Mouse (Mus musculus): Measurements from ENCODE around the gene Sox6. TPM values are rescaled to one million over a fixed set of nuclear protein-coding genes. Genes with fewer than 3 reads are reported as not detected.

Gene Sox6
- polyA plus RNA-seq, 1 experiment from 2014 or later = 79.3 TPM

DNA sequence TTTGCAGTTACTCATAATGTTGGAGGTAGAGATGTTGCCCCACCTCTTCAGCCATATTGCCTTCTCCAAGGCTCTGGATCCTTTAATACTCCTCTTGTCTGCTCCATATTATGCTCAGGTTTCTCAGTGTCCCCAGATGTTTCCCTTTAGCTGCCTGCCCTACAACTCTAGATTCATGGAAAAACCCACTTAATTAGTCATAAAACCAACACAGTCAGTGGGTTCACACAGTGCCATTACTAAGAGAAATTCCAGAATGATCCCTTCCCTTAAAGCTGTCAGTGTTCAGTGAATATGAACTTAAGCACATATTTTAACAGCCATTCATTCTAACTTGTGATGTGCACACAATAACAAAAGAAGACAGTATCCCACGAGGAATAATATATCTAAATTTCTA lies 101.7 kb downstream of the Sox6 start:
- H3K36me3 ChIP-seq (ENCODE audit: control insufficient read depth, insufficient read depth, low read length) = no peaks in the 10 kb centered on the region
- no peak overlapping the region for H3K4me2 ChIP-seq (ENCODE audit: low read depth)
- DNase-seq (ENCODE audit: low spot score) = no peak
- no peak overlapping the region for H3K4me3 ChIP-seq (ENCODE audit: low read depth, low read length)
- no peaks in the 10 kb centered on the region for H3K9me3 ChIP-seq (ENCODE audit: control insufficient read depth, low read length)
- no peak for ATAC-seq (ENCODE audit: insufficient read depth, low FRiP score, low TSS enrichment)
- H3K27ac ChIP-seq (ENCODE audit: low read depth, low read length) = no peak overlapping the region
- WGBS = 82% methylated on average over 1 of the region's 1 CpGs
- no peak overlapping the region for H3K9ac ChIP-seq (ENCODE audit: low read length)
- no peaks in the 10 kb centered on the region for H3K27me3 ChIP-seq (ENCODE audit: control insufficient read depth, insufficient read depth, low read length)
- H3K4me1 ChIP-seq (ENCODE audit: control insufficient read depth, insufficient read depth, low read length) = no peaks in the 10 kb centered on the region; the same call in 1 of the 2 replicates

DNA sequence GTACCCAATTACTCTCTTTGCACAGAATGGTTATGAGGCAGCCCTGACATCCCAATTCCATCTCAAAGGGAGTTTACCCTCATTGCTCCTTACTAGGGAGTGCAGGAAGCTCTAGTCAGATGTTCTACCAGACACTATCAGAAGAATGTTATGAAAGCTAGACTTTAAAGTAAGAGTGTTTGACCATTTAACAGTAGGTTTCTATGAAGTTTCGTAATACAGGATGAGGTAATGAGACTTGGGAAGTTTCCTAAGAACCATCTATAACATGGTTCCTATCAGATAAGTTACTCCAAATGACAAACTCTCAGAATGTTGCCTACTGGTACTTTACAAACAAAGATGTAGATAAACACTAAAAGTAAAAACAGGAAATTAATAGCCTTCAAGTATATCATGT lies 123.3 kb downstream of the Sox6 start:
- WGBS = 92% methylated on average over 1 of the region's 1 CpGs
- H3K4me1 ChIP-seq (ENCODE audit: control insufficient read depth, insufficient read depth, low read length) = peaks cover under 1% of the 10 kb centered on the region
- H3K9me3 ChIP-seq (ENCODE audit: control insufficient read depth, low read length) = no peaks in the 10 kb centered on the region
- H3K27ac ChIP-seq (ENCODE audit: low read depth, low read length) = no peak overlapping the region
- no peak for ATAC-seq (ENCODE audit: insufficient read depth, low FRiP score, low TSS enrichment)
- no peak overlapping the region for H3K4me2 ChIP-seq (ENCODE audit: low read depth)
- H3K27me3 ChIP-seq (ENCODE audit: control insufficient read depth, insufficient read depth, low read length) = no peaks in the 10 kb centered on the region
- DNase-seq (ENCODE audit: low spot score) = no peak
- H3K9ac ChIP-seq (ENCODE audit: low read length) = no peak overlapping the region
- H3K36me3 ChIP-seq (ENCODE audit: control insufficient read depth, insufficient read depth, low read length) = no peaks in the 10 kb centered on the region
- H3K4me3 ChIP-seq (ENCODE audit: low read depth, low read length) = no peak overlapping the region

DNA sequence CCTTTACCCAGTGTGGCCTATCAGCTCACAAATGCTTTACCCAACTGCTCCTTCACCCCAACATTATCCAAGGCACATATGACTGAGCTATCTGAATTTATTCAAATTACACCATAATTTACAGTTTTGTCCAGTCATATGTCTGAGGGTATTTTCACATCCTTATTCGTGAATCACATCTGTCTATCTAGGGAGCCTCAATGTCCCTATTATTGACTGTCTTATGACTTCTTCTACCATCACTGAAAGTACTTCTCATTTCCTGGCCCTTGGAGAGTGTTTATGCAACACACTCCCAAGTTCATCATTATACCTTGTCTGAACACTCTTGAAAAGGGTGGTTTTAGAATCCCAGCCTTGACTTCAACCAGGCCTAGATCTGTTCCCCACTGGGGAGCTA lies 128.3 kb downstream of the Sox6 start:
- H3K4me2 ChIP-seq (ENCODE audit: low read depth) = no peak overlapping the region
- no peak overlapping the region for H3K27ac ChIP-seq (ENCODE audit: low read depth, low read length)
- no peaks in the 10 kb centered on the region for H3K36me3 ChIP-seq (ENCODE audit: control insufficient read depth, insufficient read depth, low read length)
- H3K27me3 ChIP-seq (ENCODE audit: control insufficient read depth, insufficient read depth, low read length) = no peaks in the 10 kb centered on the region
- H3K9me3 ChIP-seq (ENCODE audit: control insufficient read depth, low read length) = no peaks in the 10 kb centered on the region
- H3K4me3 ChIP-seq (ENCODE audit: low read depth, low read length) = no peak overlapping the region
- H3K4me1 ChIP-seq (ENCODE audit: control insufficient read depth, insufficient read depth, low read length) = no peaks in the 10 kb centered on the region
- no peak for DNase-seq (ENCODE audit: low spot score)
- H3K9ac ChIP-seq (ENCODE audit: low read length) = no peak overlapping the region
- no peak for ATAC-seq (ENCODE audit: insufficient read depth, low FRiP score, low TSS enrichment)
- WGBS = 88% methylated on average over 1 of the region's 1 CpGs

DNA sequence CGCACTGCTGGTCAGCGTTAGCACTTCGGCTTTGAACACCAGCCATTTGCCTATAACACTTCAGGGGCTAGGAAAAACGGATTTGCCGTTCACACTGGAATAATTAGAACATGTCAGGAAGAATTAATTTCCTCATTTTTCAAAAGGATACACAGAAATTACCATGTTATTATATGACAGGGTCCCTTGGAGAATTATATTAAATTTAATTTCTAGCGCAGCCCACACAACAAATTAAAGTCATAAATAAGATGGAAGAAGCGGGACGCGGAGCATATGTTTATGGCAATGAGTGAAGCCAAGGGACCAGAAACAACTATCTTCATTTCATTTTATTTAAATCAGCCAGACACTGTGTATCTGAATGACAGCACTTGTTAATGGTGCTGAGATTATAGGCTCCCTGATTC lies 133.8 kb downstream of the Sox6 start:
- no peak for ATAC-seq (ENCODE audit: insufficient read depth, low FRiP score, low TSS enrichment)
- no peak for DNase-seq (ENCODE audit: low spot score)

DNA sequence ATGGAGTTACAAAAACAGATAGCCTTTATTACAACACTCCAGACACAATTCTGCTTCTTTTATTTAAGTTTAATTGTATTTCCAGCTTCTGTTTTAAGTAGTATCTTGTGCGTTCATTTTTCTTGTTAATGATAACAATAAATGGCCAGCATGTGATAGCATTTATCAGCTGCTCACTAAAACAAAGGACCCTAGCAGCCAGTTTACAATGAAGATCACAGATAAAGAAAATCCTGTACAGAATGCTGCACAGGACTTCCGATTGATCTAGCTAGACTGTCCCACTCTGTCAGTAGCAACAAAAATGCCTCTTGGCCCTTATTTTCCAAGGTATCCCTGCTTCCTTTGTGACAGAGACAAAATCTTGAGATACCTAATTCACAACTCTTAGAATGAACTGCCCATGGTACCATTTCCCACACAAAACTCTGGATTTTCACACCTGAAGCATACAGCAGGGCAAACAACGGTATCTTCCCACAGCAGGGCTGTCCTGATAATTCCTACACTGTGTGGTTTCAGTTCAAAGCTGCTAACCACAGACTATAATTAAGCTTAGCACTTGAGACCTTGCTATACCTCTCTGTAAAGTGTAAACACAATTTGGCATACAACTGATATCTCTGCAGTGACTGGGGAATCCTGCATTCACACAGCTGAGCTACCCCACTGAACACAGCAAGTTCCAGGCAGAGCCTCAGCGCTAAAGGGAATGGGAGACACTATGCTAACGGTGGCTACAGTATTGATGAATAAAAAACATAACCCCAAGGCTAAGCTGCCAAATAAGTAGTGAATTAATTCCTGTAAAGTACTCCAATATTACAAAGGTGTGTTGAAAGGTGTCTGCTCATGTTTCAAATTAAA lies 134.4 kb downstream of the Sox6 start:
- H3K27me3 ChIP-seq (ENCODE audit: control insufficient read depth, insufficient read depth, low read length) = no peaks in the 10 kb centered on the region
- no peaks in the 10 kb centered on the region for H3K9me3 ChIP-seq (ENCODE audit: control insufficient read depth, low read length)
- no peak overlapping the region for H3K9ac ChIP-seq (ENCODE audit: low read length)
- peaks cover 3% of the 10 kb centered on the region; the same call in 1 of the 2 replicates for H3K4me1 ChIP-seq (ENCODE audit: control insufficient read depth, insufficient read depth, low read length)
- no peak for ATAC-seq (ENCODE audit: insufficient read depth, low FRiP score, low TSS enrichment)
- H3K27ac ChIP-seq (ENCODE audit: low read depth, low read length) = 0 out of 2 replicates have a peak overlapping the region, but pooled peaks have one; percentile 35
- DNase-seq (ENCODE audit: low spot score) = no peak
- H3K4me3 ChIP-seq (ENCODE audit: low read depth, low read length) = no peak overlapping the region
- 74% methylated on average over 5 of the region's 5 CpGs for WGBS
- H3K4me2 ChIP-seq (ENCODE audit: low read depth) = no peak overlapping the region
- H3K36me3 ChIP-seq (ENCODE audit: control insufficient read depth, insufficient read depth, low read length) = no peaks in the 10 kb centered on the region

More for the DNA sequence above, 133.8 kb downstream of the Sox6 start:
- Histone ChIP-seq H3K4me1 (ENCODE audit: control insufficient read depth, insufficient read depth, low read length) (peaks cover 3% of the 10 kb centered on the region; the same call in 1 of the 2 replicates), H3K27ac (ENCODE audit: low read depth, low read length) (no peak overlapping the region), H3K4me3 (ENCODE audit: low read depth, low read length) (no peak overlapping the region), H3K27me3 (ENCODE audit: control insufficient read depth, insufficient read depth, low read length) (no peaks in the 10 kb centered on the region), H3K36me3 (ENCODE audit: control insufficient read depth, insufficient read depth, low read length) (no peaks in the 10 kb centered on the region), H3K9me3 (ENCODE audit: control insufficient read depth, low read length) (no peaks in the 10 kb centered on the region), H3K9ac (ENCODE audit: low read length) (no peak overlapping the region), H3K4me2 (ENCODE audit: low read depth) (no peak overlapping the region)
- 66% methylated on average over 9 of the region's 9 CpGs for WGBS

DNA sequence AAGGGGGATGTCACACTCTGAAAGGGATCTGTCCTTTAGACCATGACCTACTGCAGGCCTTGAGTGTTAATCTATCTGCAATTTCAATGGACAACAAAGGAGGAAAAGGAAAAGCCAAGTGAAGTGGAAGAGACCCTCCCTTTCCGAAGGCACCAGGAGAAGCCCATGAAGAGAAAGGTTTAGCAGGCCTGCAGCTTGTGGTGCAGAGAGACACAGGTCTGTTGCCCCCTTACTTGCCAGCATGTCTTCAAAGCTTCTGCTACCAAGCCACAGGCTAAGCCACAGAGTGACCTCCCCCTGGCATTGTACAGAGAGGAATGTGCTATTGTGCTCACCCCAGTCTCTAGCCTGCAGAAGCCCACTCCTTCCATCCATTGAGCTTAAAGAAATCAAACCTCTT lies 135.2 kb downstream of the Sox6 start:
- 42% methylated on average over 1 of the region's 1 CpGs for WGBS
- ATAC-seq (ENCODE audit: insufficient read depth, low FRiP score, low TSS enrichment) = peak; percentile 53
- peak; percentile 17 for DNase-seq (ENCODE audit: low spot score)
- no peaks in the 10 kb centered on the region for H3K27me3 ChIP-seq (ENCODE audit: control insufficient read depth, insufficient read depth, low read length)
- no peaks in the 10 kb centered on the region for H3K36me3 ChIP-seq (ENCODE audit: control insufficient read depth, insufficient read depth, low read length)
- H3K4me1 ChIP-seq (ENCODE audit: control insufficient read depth, insufficient read depth, low read length) = peaks cover 3% of the 10 kb centered on the region; the same call in 1 of the 2 replicates
- no peak overlapping the region for H3K4me2 ChIP-seq (ENCODE audit: low read depth)
- H3K27ac ChIP-seq (ENCODE audit: low read depth, low read length) = 0 out of 2 replicates have a peak overlapping the region, but pooled peaks have one; percentile 35
- no peak overlapping the region for H3K4me3 ChIP-seq (ENCODE audit: low read depth, low read length)
- no peak overlapping the region for H3K9ac ChIP-seq (ENCODE audit: low read length)
- H3K9me3 ChIP-seq (ENCODE audit: control insufficient read depth, low read length) = no peaks in the 10 kb centered on the region

DNA sequence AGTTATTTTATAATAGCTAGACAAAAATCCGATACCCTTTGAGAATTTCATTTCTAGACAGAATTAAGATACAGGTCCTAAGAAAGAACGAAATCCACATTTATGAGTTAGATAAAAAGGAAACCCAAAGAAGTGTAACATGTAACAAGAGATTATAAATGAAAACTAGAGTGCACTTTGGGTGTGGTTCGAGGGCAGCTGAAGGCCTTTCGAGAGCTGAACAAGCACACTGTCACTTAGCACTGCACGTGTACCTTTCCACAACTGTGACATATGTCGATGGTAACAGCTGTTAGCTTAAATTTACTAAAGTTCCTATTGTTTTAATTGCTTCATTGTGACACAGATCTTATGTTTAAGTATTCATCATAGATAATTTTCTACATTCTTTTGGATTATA lies 142.8 kb downstream of the Sox6 start:
- Histone ChIP-seq H3K36me3 (ENCODE audit: control insufficient read depth, insufficient read depth, low read length) (no peaks in the 10 kb centered on the region), H3K4me3 (ENCODE audit: low read depth, low read length) (no peak overlapping the region), H3K9me3 (ENCODE audit: control insufficient read depth, low read length) (no peaks in the 10 kb centered on the region), H3K4me2 (ENCODE audit: low read depth) (no peak overlapping the region), H3K27ac (ENCODE audit: low read depth, low read length) (no peak overlapping the region), H3K4me1 (ENCODE audit: control insufficient read depth, insufficient read depth, low read length) (0 out of 2 replicates have a peak, but pooled peaks cover 3% of the 10 kb centered on the region), H3K9ac (ENCODE audit: low read length) (no peak overlapping the region), H3K27me3 (ENCODE audit: control insufficient read depth, insufficient read depth, low read length) (no peaks in the 10 kb centered on the region)
- 87% methylated on average over 6 of the region's 6 CpGs for WGBS
- no peak for DNase-seq (ENCODE audit: low spot score)
- ATAC-seq (ENCODE audit: insufficient read depth, low FRiP score, low TSS enrichment) = no peak

DNA sequence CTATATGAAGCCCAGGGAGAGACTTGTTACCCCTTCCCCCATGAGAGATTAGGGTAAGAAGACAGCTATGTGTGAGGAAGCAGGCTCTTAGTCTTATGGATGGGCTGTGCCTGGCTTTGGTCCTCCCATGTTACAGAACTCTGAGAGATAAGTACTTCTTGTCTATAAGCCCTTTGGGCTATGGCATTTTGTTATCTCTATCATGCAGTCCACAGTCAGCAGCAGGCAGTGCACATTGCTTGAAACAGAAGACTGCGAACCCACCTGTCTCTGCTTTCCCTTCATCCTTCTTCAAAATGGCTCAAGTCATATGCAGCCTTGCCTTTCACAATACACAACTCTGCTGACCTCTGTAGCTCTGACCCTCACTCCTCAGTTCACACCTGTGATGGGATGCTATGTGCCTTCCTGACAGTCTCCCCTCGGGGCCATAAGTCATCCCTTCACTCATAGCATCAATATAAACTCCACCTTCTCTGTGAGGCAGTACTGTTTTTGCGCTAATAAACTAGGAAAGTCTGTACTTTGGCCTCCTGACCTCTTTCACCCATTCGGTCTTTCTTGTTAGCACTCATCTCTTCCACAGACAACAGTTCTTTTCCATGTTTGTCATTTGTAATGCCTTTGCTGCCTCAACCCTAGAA lies 143.4 kb downstream of the Sox6 start:
- no peak for DNase-seq (ENCODE audit: low spot score)
- no peak overlapping the region for H3K9ac ChIP-seq (ENCODE audit: low read length)
- H3K4me2 ChIP-seq (ENCODE audit: low read depth) = no peak overlapping the region
- 83% methylated on average over 4 of the region's 4 CpGs for whole genome bisulfite sequencing
- H3K9me3 ChIP-seq (ENCODE audit: control insufficient read depth, low read length) = no peaks in the 10 kb centered on the region
- ATAC-seq (ENCODE audit: insufficient read depth, low FRiP score, low TSS enrichment) = no peak
- 0 out of 2 replicates have a peak, but pooled peaks cover 3% of the 10 kb centered on the region for H3K4me1 ChIP-seq (ENCODE audit: control insufficient read depth, insufficient read depth, low read length)
- no peaks in the 10 kb centered on the region for H3K27me3 ChIP-seq (ENCODE audit: control insufficient read depth, insufficient read depth, low read length)
- H3K36me3 ChIP-seq (ENCODE audit: control insufficient read depth, insufficient read depth, low read length) = no peaks in the 10 kb centered on the region
- H3K27ac ChIP-seq (ENCODE audit: low read depth, low read length) = no peak overlapping the region
- no peak overlapping the region for H3K4me3 ChIP-seq (ENCODE audit: low read depth, low read length)

All from neural tube, embryonic 11.5 days (tissue).